Mouse (Mus musculus) midbrain, embryonic 12.5 days (tissue): Measurements from ENCODE around the gene Zfp217. TPM values are rescaled to one million over a fixed set of nuclear protein-coding genes. Genes with fewer than 3 reads are reported as not detected.

ENCODE experiments used
- ATAC-seq: fragments of 200-750 bp; cut with Nextera tagmentation; 2 replicates; pipeline ENCODE4 v1.8.0; 2017; ENCODE audit warnings: low read depth, moderate TSS enrichment, moderate library complexity; ENCODE audit not compliant: low FRiP score
- H3K27ac ChIP-seq: fragments of 300-500 bp; sonication (generic); replicated peaks from 2 replicates; pipeline ENCODE4 v1.5.1; 2016; ENCODE audit warnings: mild to moderate bottlenecking
- H3K27me3 ChIP-seq: fragments of 300-500 bp; sonication (generic); 2 replicates; pipeline ENCODE4 v1.6.1; 2016; ENCODE audit warnings: mild to moderate bottlenecking
- H3K36me3 ChIP-seq: fragments of 300-500 bp; sonication (generic); 2 replicates; pipeline ENCODE4 v1.6.1; 2016
- H3K4me1 ChIP-seq: fragments of 300-500 bp; sonication (generic); 2 replicates; pipeline ENCODE4 v1.6.1; 2016
- H3K4me2 ChIP-seq: fragments of 300-500 bp; sonication (generic); replicated peaks from 2 replicates; pipeline ENCODE4 v1.6.1; 2016; ENCODE audit warnings: mild to moderate bottlenecking, moderate library complexity
- H3K4me3 ChIP-seq: fragments of 300-500 bp; sonication (generic); 2 replicates; pipeline ENCODE4 v1.5.1; 2016; ENCODE audit warnings: mild to moderate bottlenecking
- H3K9ac ChIP-seq: fragments of 300-500 bp; sonication (generic); replicated peaks from 2 replicates; pipeline ENCODE4 v1.6.1; 2016; ENCODE audit warnings: mild to moderate bottlenecking, moderate library complexity
- H3K9me3 ChIP-seq: fragments of 300-500 bp; sonication (generic); 2 replicates; pipeline ENCODE4 v1.6.1; 2016; ENCODE audit warnings: mild to moderate bottlenecking
- WGBS: fragments of 180-500 bp; shearing (Covaris S2); methylation state at CpG from one replicate; pipeline ENCODE4 v1.1.7; 2016; 5-methylcytosine and 5-hydroxymethylcytosine counted together
- polyA plus RNA-seq: library from polyadenylated mRNA; unstranded; fragments of >200 nt; fragmentation: Nextera tagmentation; extraction: Ambion mirVana; gene quantifications from 2 replicates; pipeline ENCODE4 v1.2.1, GENCODE M21; 2016

Gene Zfp217
- polyA plus RNA-seq: 3.0 and 3.5 TPM in 2 replicates

- Histone ChIP-seq H3K27ac (no peak within 1 kb of the TSS), H3K9ac (no peak within 1 kb of the TSS), H3K4me1 (0 out of 2 replicates have a peak, but pooled peaks cover under 1% of the 10 kb centered on the region), H3K36me3 (no peaks in the 10 kb centered on the region), H3K9me3 (no peaks in the 10 kb centered on the region), H3K4me2 (no peak within 1 kb of the TSS), H3K4me3 (no peak within 1 kb of the TSS), H3K27me3 (peaks cover 1% of the 10 kb centered on the region; the same call in 1 of the 2 replicates)
- no peak for ATAC-seq
- 75% methylated on average over 14 of the region's 14 CpGs for WGBS
Observed at GRCm38 (mm10) chr2:170147661-170148153, at the start of gene Zfp217. TSS of gene Zfp217 (minus strand) at chr2:170148103.

GRCm38 (mm10) chr2:170195542-170196089, 47.7 kb upstream of the Zfp217 start:
- no peaks in the 10 kb centered on the region for H3K36me3 ChIP-seq
- no peak overlapping the region for H3K4me3 ChIP-seq
- peaks cover 16% of the 10 kb centered on the region for H3K4me1 ChIP-seq
- no peak overlapping the region for H3K4me2 ChIP-seq
- H3K27ac ChIP-seq: no peak overlapping the region
- ATAC-seq: no peak
- H3K27me3 ChIP-seq: peaks cover 9% of the 10 kb centered on the region
- no peaks in the 10 kb centered on the region for H3K9me3 ChIP-seq
- no peak overlapping the region for H3K9ac ChIP-seq
- WGBS: 88% methylated on average over 13 of the region's 13 CpGs

GRCm38 (mm10) chr2:170194845-170195244, 46.9 kb upstream of the Zfp217 start:
- no peaks in the 10 kb centered on the region for H3K9me3 ChIP-seq
- no peak overlapping the region for H3K9ac ChIP-seq
- 96% methylated on average over 12 of the region's 12 CpGs for WGBS
- no peak for ATAC-seq
- no peaks in the 10 kb centered on the region for H3K36me3 ChIP-seq
- H3K4me3 ChIP-seq: no peak overlapping the region
- no peak overlapping the region for H3K4me2 ChIP-seq
- H3K27me3 ChIP-seq: peaks cover 13% of the 10 kb centered on the region
- no peak overlapping the region for H3K27ac ChIP-seq
- peaks cover 16% of the 10 kb centered on the region for H3K4me1 ChIP-seq

- 14% methylated on average over 6 of the region's 6 CpGs for WGBS
- peak overlapping the region; percentile 81 for H3K27ac ChIP-seq
- peak overlapping the region; percentile 50 for H3K4me2 ChIP-seq
- H3K4me1 ChIP-seq: peaks cover 16% of the 10 kb centered on the region
- no peaks in the 10 kb centered on the region for H3K9me3 ChIP-seq
- ATAC-seq: peak; percentile 50; the same call in 1 of the 2 replicates
- H3K36me3 ChIP-seq: no peaks in the 10 kb centered on the region
- H3K27me3 ChIP-seq: peaks cover 13% of the 10 kb centered on the region
- H3K9ac ChIP-seq: no peak overlapping the region; the same call in 1 of the 2 replicates
- peak overlapping the region; percentile 33 for H3K4me3 ChIP-seq
Observed at GRCm38 (mm10) chr2:170193850-170194249, 45.9 kb upstream of the Zfp217 start.

GRCm38 (mm10) chr2:170193211-170193610, 45.3 kb upstream of the Zfp217 start:
- Histone ChIP-seq H3K9me3 (no peaks in the 10 kb centered on the region), H3K4me2 (peak overlapping the region; percentile 50), H3K4me1 (peaks cover 16% of the 10 kb centered on the region), H3K4me3 (peak overlapping the region; percentile 33), H3K36me3 (no peaks in the 10 kb centered on the region), H3K9ac (peak overlapping the region; percentile 49; the same call in 1 of the 2 replicates), H3K27me3 (peaks cover 12% of the 10 kb centered on the region), H3K27ac (peak overlapping the region; percentile 81)
- ATAC-seq: peak; percentile 79
- 1% methylated on average over 10 of the region's 10 CpGs for WGBS

- H3K27me3 ChIP-seq: peaks cover 9% of the 10 kb centered on the region
- WGBS: 22% methylated on average over 7 of the region's 7 CpGs
- peak; percentile 75 for ATAC-seq
- peak overlapping the region; percentile 50 for H3K4me2 ChIP-seq
- H3K9ac ChIP-seq: no peak overlapping the region
- peaks cover 16% of the 10 kb centered on the region for H3K4me1 ChIP-seq
- peak overlapping the region; percentile 81 for H3K27ac ChIP-seq
- H3K36me3 ChIP-seq: no peaks in the 10 kb centered on the region
- H3K9me3 ChIP-seq: no peaks in the 10 kb centered on the region
- H3K4me3 ChIP-seq: peak overlapping the region; percentile 33
Observed at GRCm38 (mm10) chr2:170192731-170193149, 44.8 kb upstream of the Zfp217 start.

GRCm38 (mm10) chr2:170188721-170189120, 40.8 kb upstream of the Zfp217 start:
- no peak for ATAC-seq
- Histone ChIP-seq H3K9ac (no peak overlapping the region), H3K36me3 (no peaks in the 10 kb centered on the region), H3K4me1 (peaks cover 22% of the 10 kb centered on the region), H3K27ac (no peak overlapping the region), H3K27me3 (peaks cover 8% of the 10 kb centered on the region; the same call in 1 of the 2 replicates), H3K4me2 (no peak overlapping the region), H3K9me3 (no peaks in the 10 kb centered on the region), H3K4me3 (no peak overlapping the region)
- 92% methylated on average over 7 of the region's 7 CpGs for WGBS

GRCm38 (mm10) chr2:170185137-170185837, 37.4 kb upstream of the Zfp217 start:
- Histone ChIP-seq H3K36me3 (no peaks in the 10 kb centered on the region), H3K4me1 (peaks cover 11% of the 10 kb centered on the region; the same call in 1 of the 2 replicates), H3K9me3 (no peaks in the 10 kb centered on the region), H3K4me2 (peak overlapping the region; percentile 74), H3K9ac (no peak overlapping the region), H3K27ac (no peak overlapping the region), H3K4me3 (no peak overlapping the region; the same call in 1 of the 2 replicates), H3K27me3 (peaks cover 7% of the 10 kb centered on the region; the same call in 1 of the 2 replicates)
- no peak for ATAC-seq
- 72% methylated on average over 4 of the region's 4 CpGs for WGBS

GRCm38 (mm10) chr2:170184175-170184983, 36.5 kb upstream of the Zfp217 start:
- peak overlapping the region; percentile 53 for H3K4me3 ChIP-seq
- H3K27me3 ChIP-seq: peaks cover 4% of the 10 kb centered on the region; the same call in 1 of the 2 replicates
- H3K4me2 ChIP-seq: peak overlapping the region; percentile 74
- peak overlapping the region; percentile 68 for H3K9ac ChIP-seq
- H3K36me3 ChIP-seq: no peaks in the 10 kb centered on the region
- no peaks in the 10 kb centered on the region for H3K9me3 ChIP-seq
- ATAC-seq: peak; percentile 91
- H3K27ac ChIP-seq: 0 out of 2 replicates have a peak overlapping the region, but pooled peaks have one; percentile 35
- WGBS: 2% methylated on average over 29 of the region's 33 CpGs
- peaks cover 11% of the 10 kb centered on the region; the same call in 1 of the 2 replicates for H3K4me1 ChIP-seq

GRCm38 (mm10) chr2:170183851-170184174, 35.9 kb upstream of the Zfp217 start:
- peaks cover 4% of the 10 kb centered on the region; the same call in 1 of the 2 replicates for H3K27me3 ChIP-seq
- no peak overlapping the region for H3K27ac ChIP-seq
- H3K4me1 ChIP-seq: peaks cover 11% of the 10 kb centered on the region; the same call in 1 of the 2 replicates
- no peak for ATAC-seq
- no peaks in the 10 kb centered on the region for H3K9me3 ChIP-seq
- H3K36me3 ChIP-seq: no peaks in the 10 kb centered on the region
- H3K4me2 ChIP-seq: peak overlapping the region; percentile 74
- WGBS: 79% methylated on average over 4 of the region's 4 CpGs
- H3K9ac ChIP-seq: peak overlapping the region; percentile 68; the same call in 1 of the 2 replicates
- H3K4me3 ChIP-seq: peak overlapping the region; percentile 53; the same call in 1 of the 2 replicates

GRCm38 (mm10) chr2:170181862-170182261, 34.0 kb upstream of the Zfp217 start:
- Histone ChIP-seq H3K9me3 (no peaks in the 10 kb centered on the region), H3K27me3 (peaks cover 4% of the 10 kb centered on the region; the same call in 1 of the 2 replicates), H3K27ac (no peak overlapping the region), H3K9ac (no peak overlapping the region), H3K4me3 (no peak overlapping the region), H3K4me1 (peaks cover 16% of the 10 kb centered on the region; the same call in 1 of the 2 replicates), H3K4me2 (no peak overlapping the region), H3K36me3 (no peaks in the 10 kb centered on the region)
- ATAC-seq: no peak
- WGBS: 86% methylated on average over 6 of the region's 6 CpGs
